Mouse (Mus musculus): ENCODE results near the gene Ddx10. TPM values are rescaled to one million over a fixed set of nuclear protein-coding genes. Genes with fewer than 3 reads are reported as not detected.
A peak's percentile ranks its signal among the peaks of the same experiment; 100 is the strongest.
"Not testable (repeated sequence)": the region's sequence is repeated elsewhere in the genome, so short reads cannot be mapped to it uniquely, and the experiment has no call there.

Ddx10 gene
- polyA plus RNA-seq, 1 experiment = 14.5 TPM

- H3K4me1 ChIP-seq (ENCODE audit: control insufficient read depth, insufficient read depth, low read length) = peaks cover 4% of the 10 kb centered on the region
- TF ChIP-seq POLR2A (IDR thresholded peaks at IDR 0.05; ENCODE audit: borderline replicate concordance, low read depth, low read length) (no peak), CTCF (IDR thresholded peaks at IDR 0.05; ENCODE audit: low read depth, low read length) (no peak)
Measured at GRCm38 (mm10) chr9:53208283-53208682, 39.6 kb downstream of the Ddx10 start.

GRCm38 (mm10) chr9:53174590-53174989 lies 73.3 kb downstream of the Ddx10 start:
- TF ChIP-seq CTCF (IDR thresholded peaks at IDR 0.05; ENCODE audit: low read depth, low read length) = no peak
- TF ChIP-seq POLR2A (IDR thresholded peaks at IDR 0.05; ENCODE audit: borderline replicate concordance, low read depth, low read length) = no peak

More at GRCm38 (mm10) chr9:53208283-53208682, 39.6 kb downstream of the Ddx10 start:
- H3K4me3 ChIP-seq (ENCODE audit: insufficient read depth, low read length) = no peak overlapping the region
- H3K27ac ChIP-seq (ENCODE audit: insufficient read depth, low read depth, low read length) = no peak overlapping the region

GRCm38 (mm10) chr9:53173258-53173657 lies 74.6 kb downstream of the Ddx10 start:
- Histone ChIP-seq H3K4me1 (ENCODE audit: control insufficient read depth, insufficient read depth, low read length) (no peaks in the 10 kb centered on the region), H3K27ac (ENCODE audit: insufficient read depth, low read depth, low read length) (no peak overlapping the region)
- TF ChIP-seq CTCF (IDR thresholded peaks at IDR 0.05; ENCODE audit: low read depth, low read length) (no peak), POLR2A (IDR thresholded peaks at IDR 0.05; ENCODE audit: borderline replicate concordance, low read depth, low read length) (no peak)

More at GRCm38 (mm10) chr9:53174590-53174989, 73.3 kb downstream of the Ddx10 start:
- Histone ChIP-seq H3K4me3 (ENCODE audit: insufficient read depth, low read length) (no peak overlapping the region), H3K4me1 (ENCODE audit: control insufficient read depth, insufficient read depth, low read length) (no peaks in the 10 kb centered on the region), H3K27ac (ENCODE audit: insufficient read depth, low read depth, low read length) (no peak overlapping the region)

GRCm38 (mm10) chr9:53144266-53144665 lies 103.6 kb downstream of the Ddx10 start:
- no peak overlapping the region for H3K4me3 ChIP-seq (ENCODE audit: insufficient read depth, low read length)
- H3K27ac ChIP-seq (ENCODE audit: insufficient read depth, low read depth, low read length) = no peak overlapping the region
- peaks cover 4% of the 10 kb centered on the region for H3K4me1 ChIP-seq (ENCODE audit: control insufficient read depth, insufficient read depth, low read length)
- TF ChIP-seq POLR2A (IDR thresholded peaks at IDR 0.05; ENCODE audit: borderline replicate concordance, low read depth, low read length) (no peak), CTCF (IDR thresholded peaks at IDR 0.05; ENCODE audit: low read depth, low read length) (peak; percentile 33; the same call in 1 of the 2 replicates)

More at GRCm38 (mm10) chr9:53173258-53173657, 74.6 kb downstream of the Ddx10 start:
- H3K4me3 ChIP-seq (ENCODE audit: insufficient read depth, low read length) = no peak overlapping the region

GRCm38 (mm10) chr9:53143508-53143907 lies 104.3 kb downstream of the Ddx10 start:
- TF ChIP-seq POLR2A (IDR thresholded peaks at IDR 0.05; ENCODE audit: borderline replicate concordance, low read depth, low read length) (no peak), CTCF (IDR thresholded peaks at IDR 0.05; ENCODE audit: low read depth, low read length) (no peak)
- peaks cover 4% of the 10 kb centered on the region for H3K4me1 ChIP-seq (ENCODE audit: control insufficient read depth, insufficient read depth, low read length)
- no peak overlapping the region for H3K4me3 ChIP-seq (ENCODE audit: insufficient read depth, low read length)
- H3K27ac ChIP-seq (ENCODE audit: insufficient read depth, low read depth, low read length) = no peak overlapping the region

- H3K4me3 ChIP-seq (ENCODE audit: insufficient read depth, low read length); H3K4me1 ChIP-seq (ENCODE audit: control insufficient read depth, insufficient read depth, low read length); H3K27ac ChIP-seq (ENCODE audit: insufficient read depth, low read depth, low read length): not testable (repeated sequence)
Measured at GRCm38 (mm10) chr9:53142424-53142823, 105.4 kb downstream of the Ddx10 start.

DNA sequence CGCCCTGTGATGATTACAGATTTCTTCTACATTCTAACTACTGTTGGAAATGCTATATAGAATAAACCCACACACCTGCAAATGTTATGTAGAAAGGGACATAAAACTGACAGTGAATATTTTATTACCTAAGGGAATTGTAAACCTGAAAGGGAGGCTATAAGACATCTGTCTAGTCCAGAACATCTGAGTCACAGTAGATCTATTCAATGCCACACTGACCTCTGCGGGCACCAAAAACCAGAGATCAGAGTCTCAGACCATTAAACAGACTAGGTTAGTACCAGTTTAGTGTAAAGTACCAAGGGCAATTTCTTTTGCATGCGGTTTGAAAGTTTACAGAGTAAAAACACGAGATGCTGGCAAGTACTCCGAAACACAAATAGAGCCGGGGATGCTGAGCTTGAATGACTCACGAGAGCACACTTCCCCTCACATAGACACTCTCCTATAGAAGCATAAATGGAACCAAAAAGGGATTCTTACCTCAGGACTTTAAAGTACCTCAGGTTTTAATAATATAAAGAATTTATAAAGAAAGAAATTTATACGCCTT lies 107.2 kb downstream of the Ddx10 start:
- Histone ChIP-seq H3K4me3 (ENCODE audit: insufficient read depth, low read length) (no peak overlapping the region), H3K4me1 (ENCODE audit: control insufficient read depth, insufficient read depth, low read length) (peaks cover 4% of the 10 kb centered on the region), H3K27ac (ENCODE audit: insufficient read depth, low read depth, low read length) (no peak overlapping the region)
- TF ChIP-seq POLR2A (IDR thresholded peaks at IDR 0.05; ENCODE audit: borderline replicate concordance, low read depth, low read length) = no peak
- no peak for TF ChIP-seq CTCF (IDR thresholded peaks at IDR 0.05; ENCODE audit: low read depth, low read length)

- no peak overlapping the region for H3K4me3 ChIP-seq (ENCODE audit: insufficient read depth, low read length)
- no peak for TF ChIP-seq POLR2A (IDR thresholded peaks at IDR 0.05; ENCODE audit: borderline replicate concordance, low read depth, low read length)
- TF ChIP-seq CTCF (IDR thresholded peaks at IDR 0.05; ENCODE audit: low read depth, low read length) = no peak
- no peak overlapping the region for H3K27ac ChIP-seq (ENCODE audit: insufficient read depth, low read depth, low read length)
- peaks cover 5% of the 10 kb centered on the region; the same call in 1 of the 2 replicates for H3K4me1 ChIP-seq (ENCODE audit: control insufficient read depth, insufficient read depth, low read length)
Measured at GRCm38 (mm10) chr9:53132826-53133225, 115.0 kb downstream of the Ddx10 start.

DNA sequence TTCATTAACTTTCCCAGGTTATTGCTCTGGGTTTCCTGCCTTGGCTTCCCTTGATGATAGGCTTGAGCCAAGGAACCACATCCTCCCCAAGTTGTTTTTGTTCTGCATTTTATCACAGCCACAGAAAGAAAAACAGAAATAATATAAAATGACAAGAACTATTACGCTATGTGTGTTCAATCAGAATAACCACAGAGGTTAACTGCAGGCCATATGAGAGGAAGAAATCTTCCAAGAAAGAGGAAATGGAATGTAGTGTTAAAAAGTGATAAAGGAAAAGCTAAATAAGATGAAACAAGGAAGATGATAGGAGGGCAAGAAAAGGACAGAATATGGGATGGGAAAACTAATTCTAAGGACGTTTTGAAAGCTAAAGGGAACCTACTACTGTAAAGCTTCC lies 117.4 kb downstream of the Ddx10 start:
- H3K27ac ChIP-seq (ENCODE audit: insufficient read depth, low read depth, low read length) = no peak overlapping the region
- TF ChIP-seq CTCF (IDR thresholded peaks at IDR 0.05; ENCODE audit: low read depth, low read length) (no peak), POLR2A (IDR thresholded peaks at IDR 0.05; ENCODE audit: borderline replicate concordance, low read depth, low read length) (no peak)
- no peak overlapping the region for H3K4me3 ChIP-seq (ENCODE audit: insufficient read depth, low read length)
- peaks cover 5% of the 10 kb centered on the region; the same call in 1 of the 2 replicates for H3K4me1 ChIP-seq (ENCODE audit: control insufficient read depth, insufficient read depth, low read length)

DNA sequence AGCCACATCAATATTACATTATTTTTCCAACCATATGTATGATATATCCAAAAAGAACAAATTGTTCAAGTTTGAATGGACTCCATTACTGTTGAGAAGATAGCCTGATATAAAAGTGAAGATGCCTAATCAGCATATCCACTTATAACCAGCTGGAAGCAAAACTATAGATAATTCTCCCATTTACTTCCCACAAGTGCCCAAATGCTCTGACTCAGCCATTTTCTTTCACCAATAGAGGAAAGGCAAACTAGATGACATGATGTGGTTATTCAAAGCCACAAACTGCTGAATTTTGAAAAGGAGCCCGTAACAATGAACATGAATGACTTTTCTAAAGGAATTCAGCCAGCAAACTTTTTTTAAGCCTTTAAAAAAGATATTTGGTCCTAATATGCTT lies 146.8 kb downstream of the Ddx10 start:
- TF ChIP-seq CTCF (IDR thresholded peaks at IDR 0.05; ENCODE audit: low read depth, low read length) (no peak), POLR2A (IDR thresholded peaks at IDR 0.05; ENCODE audit: borderline replicate concordance, low read depth, low read length) (no peak)
- Histone ChIP-seq H3K4me3 (ENCODE audit: insufficient read depth, low read length) (no peak overlapping the region), H3K4me1 (ENCODE audit: control insufficient read depth, insufficient read depth, low read length) (peaks cover 2% of the 10 kb centered on the region), H3K27ac (ENCODE audit: insufficient read depth, low read depth, low read length) (no peak overlapping the region)
